Mouse (Mus musculus) myocyte (in vitro differentiated cells): ENCODE data around the gene Hsd17b6. TPM values are rescaled to one million over a fixed set of nuclear protein-coding genes. Genes with fewer than 3 reads are reported as not detected.

ENCODE experiments used
- H3K27me3 ChIP-seq: one replicate; pipeline ENCODE4 v1.6.1; 2011; ENCODE audit not compliant: control insufficient read depth, insufficient read depth, insufficient read length
- H3K36me3 ChIP-seq: one replicate; pipeline ENCODE4 v1.6.1; 2011; ENCODE audit not compliant: control insufficient read depth, insufficient read depth
- H3K4me2 ChIP-seq: one replicate; pipeline ENCODE4 v1.6.1; 2011; ENCODE audit warnings: low read depth, control low read depth
- H3K4me3 ChIP-seq: one replicate; pipeline ENCODE4 v1.5.1; 2011; ENCODE audit warnings: mild to moderate bottlenecking, control low read depth, moderate library complexity
- H3K79me2 ChIP-seq: one replicate; pipeline ENCODE4 v1.6.1; 2011; ENCODE audit not compliant: control insufficient read depth, insufficient read depth
- H3ac ChIP-seq: one replicate; pipeline ENCODE4 v1.6.1; 2011; ENCODE audit not compliant: control insufficient read depth, insufficient read length
- CEBPB ChIP-seq: IDR thresholded peaks from 2 replicates; pipeline ENCODE4 v1.6.1; 2011; ENCODE audit warnings: mild to moderate bottlenecking, moderate library complexity; ENCODE audit not compliant: poor library complexity, insufficient read depth, severe bottlenecking
- E2F4 ChIP-seq: IDR thresholded peaks from one replicate; pipeline ENCODE4 v1.6.1; 2011; ENCODE audit warnings: mild to moderate bottlenecking, control low read depth, moderate library complexity; ENCODE audit not compliant: insufficient read depth
- MAX ChIP-seq: IDR thresholded peaks from one replicate; pipeline ENCODE4 v1.6.1; 2011; ENCODE audit warnings: low read depth, mild to moderate bottlenecking, control low read depth
- MYOD1 ChIP-seq, 3 experiments: IDR thresholded peaks; one replicate each; pipeline ENCODE4 v1.6.1; 2011; ENCODE audit warnings: control low read depth in 2 of 3, low read depth in 2 of 3, mild to moderate bottlenecking in 2 of 3, moderate library complexity in 1 of 3; ENCODE audit not compliant: insufficient read length in 2 of 3, control insufficient read depth in 1 of 3
- MYOG ChIP-seq, 3 experiments: IDR thresholded peaks; one replicate each; pipeline ENCODE4 v1.6.1; 2011; ENCODE audit warnings: control low read depth in 2 of 3, low read depth in 2 of 3, mild to moderate bottlenecking in 2 of 3; ENCODE audit not compliant: insufficient read length in 2 of 3, control insufficient read depth in 1 of 3, insufficient read depth in 1 of 3
- POLR2A ChIP-seq: IDR thresholded peaks from one replicate; pipeline ENCODE4 v1.6.1; 2011; ENCODE audit warnings: low read depth, mild to moderate bottlenecking, control low read depth, moderate library complexity; ENCODE audit not compliant: insufficient read length
- POLR2AphosphoS2 ChIP-seq: IDR thresholded peaks from one replicate; pipeline ENCODE4 v1.6.1; 2011; ENCODE audit warnings: low read depth, control low read depth; ENCODE audit not compliant: insufficient read length
- REST ChIP-seq: IDR thresholded peaks from one replicate; pipeline ENCODE4 v1.6.1; 2011; ENCODE audit warnings: mild to moderate bottlenecking, control low read depth, moderate library complexity; ENCODE audit not compliant: insufficient read depth, insufficient read length
- SRF ChIP-seq: IDR thresholded peaks from one replicate; pipeline ENCODE4 v1.6.1; 2011; ENCODE audit warnings: low read depth; ENCODE audit not compliant: control insufficient read depth, insufficient read length
- TCF12 ChIP-seq: IDR thresholded peaks from one replicate; pipeline ENCODE4 v1.6.1; 2011; ENCODE audit warnings: mild to moderate bottlenecking, control low read depth; ENCODE audit not compliant: poor library complexity, insufficient read depth, severe bottlenecking
- TCF3 ChIP-seq: IDR thresholded peaks from one replicate; pipeline ENCODE4 v1.6.1; 2011; ENCODE audit warnings: low read depth, control low read depth; ENCODE audit not compliant: insufficient read length
- USF1 ChIP-seq: IDR thresholded peaks from one replicate; pipeline ENCODE4 v1.6.1; 2011; ENCODE audit warnings: low read depth, mild to moderate bottlenecking, control low read depth, moderate library complexity
- polyA plus RNA-seq: library from polyadenylated mRNA; unstranded; fragments of >200 nt; fragmentation: generic; extraction: Trizol; gene quantifications from one replicate; pipeline ENCODE4 v1.2.1, GENCODE M21; 2012; ENCODE audit warnings: missing spikeins

The Hsd17b6 gene
- polyA plus RNA-seq, 1 experiment = not detected

DNA sequence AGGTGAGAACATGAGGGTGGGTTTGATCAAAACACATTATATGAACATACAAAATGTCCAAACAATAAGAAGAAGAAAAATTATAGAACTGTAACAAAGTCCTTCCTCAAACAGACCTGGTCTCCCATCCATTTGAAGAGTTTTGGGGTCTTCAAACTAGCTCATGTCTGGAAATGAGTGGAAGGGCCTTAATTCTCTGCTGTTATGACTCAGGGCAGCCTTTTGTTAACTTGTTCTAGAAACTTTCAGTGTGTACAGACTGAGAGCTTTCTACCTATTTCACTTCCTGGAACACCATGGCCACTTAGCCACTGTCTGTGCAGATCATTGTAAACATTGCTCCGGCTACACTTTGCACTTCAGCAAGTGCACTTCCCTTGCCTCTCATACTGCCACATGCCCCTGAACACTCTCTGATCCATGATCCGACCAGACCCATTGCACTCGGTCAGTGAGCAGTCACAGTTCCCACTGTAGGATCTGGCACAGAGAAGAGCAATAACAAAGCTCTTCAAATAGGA, 4.1 kb downstream of the Hsd17b6 start:
- H3ac ChIP-seq = no peak overlapping the region
- no peaks in the 10 kb centered on the region for H3K36me3 ChIP-seq
- H3K4me3 ChIP-seq = no peak overlapping the region
- no peaks in the 10 kb centered on the region for H3K79me2 ChIP-seq
- H3K27me3 ChIP-seq = peaks cover 8% of the 10 kb centered on the region
- TF ChIP-seq USF1 (no peak), MAX (no peak), POLR2AphosphoS2 (no peak), TCF12 (no peak), SRF (no peak), REST (no peak), MYOG (IDR thresholded peaks at IDR 0.05; ENCODE audit: control insufficient read depth in 1 of 3, insufficient read depth in 1 of 3, insufficient read length in 2 of 3, low read depth in 2 of 3) (no peak), TCF3 (no peak), MYOD1 (IDR thresholded peaks at IDR 0.05; ENCODE audit: control insufficient read depth in 1 of 3, insufficient read length in 2 of 3, low read depth in 2 of 3) (no peak), E2F4 (no peak)
- no peak overlapping the region for H3K4me2 ChIP-seq

DNA sequence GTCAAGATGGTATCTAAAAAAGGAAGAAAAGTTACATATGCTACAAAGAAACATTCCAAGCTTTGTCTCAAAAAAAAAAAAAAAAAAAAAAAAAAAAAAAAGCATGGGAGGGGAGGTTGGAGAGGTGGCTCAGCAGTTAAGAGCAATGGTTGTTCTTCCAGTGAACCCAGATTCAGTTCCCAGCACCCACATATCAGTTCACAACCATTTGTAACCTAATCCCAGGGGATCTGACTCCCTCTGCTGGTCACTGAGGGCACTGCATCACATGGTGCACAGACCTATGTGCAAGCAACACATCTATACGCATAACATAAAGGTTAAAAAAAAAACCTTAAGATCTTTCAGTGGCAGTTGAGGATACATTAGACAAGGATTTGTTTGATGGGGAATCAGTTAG, 9.2 kb downstream of the Hsd17b6 start:
- peaks cover 12% of the 10 kb centered on the region for H3K27me3 ChIP-seq
- H3K36me3 ChIP-seq = no peaks in the 10 kb centered on the region
- H3K79me2 ChIP-seq = no peaks in the 10 kb centered on the region
- TF ChIP-seq TCF3 (no peak), USF1 (no peak), MYOD1 (IDR thresholded peaks at IDR 0.05; ENCODE audit: control insufficient read depth in 1 of 3, insufficient read length in 2 of 3, low read depth in 2 of 3) (no peak)
- no peak overlapping the region for H3ac ChIP-seq
- no peak overlapping the region for H3K4me2 ChIP-seq
- H3K4me3 ChIP-seq = no peak overlapping the region

DNA sequence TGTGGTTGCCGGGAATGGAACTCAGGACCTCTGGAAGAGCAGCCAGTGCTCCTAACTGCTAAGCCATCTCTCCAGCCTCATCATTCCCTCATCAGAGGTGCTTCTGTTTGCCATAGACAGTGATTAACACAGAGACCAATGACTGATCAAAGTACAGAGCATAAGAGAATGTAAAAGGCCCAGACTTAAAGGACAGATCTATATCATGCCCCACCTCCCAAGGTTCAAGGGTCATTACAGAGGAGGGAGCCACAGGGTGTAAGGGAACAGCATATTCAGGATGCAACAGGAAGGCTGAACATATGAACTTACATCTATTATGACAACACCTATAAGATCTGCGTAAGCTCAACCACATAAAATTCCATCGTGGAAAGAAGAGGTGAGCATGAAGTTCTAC, 10.7 kb downstream of the Hsd17b6 start:
- H3K27me3 ChIP-seq = peaks cover 12% of the 10 kb centered on the region
- TF ChIP-seq TCF12 = no peak
- TF ChIP-seq POLR2A = no peak
- no peak for TF ChIP-seq POLR2AphosphoS2
- TF ChIP-seq MYOD1 (IDR thresholded peaks at IDR 0.05; ENCODE audit: control insufficient read depth in 1 of 3, insufficient read length in 2 of 3, low read depth in 2 of 3) = no peak
- no peak for TF ChIP-seq TCF3
- no peak for TF ChIP-seq USF1
- H3K36me3 ChIP-seq = no peaks in the 10 kb centered on the region
- H3K4me2 ChIP-seq = no peak overlapping the region
- H3K4me3 ChIP-seq = no peak overlapping the region
- no peak overlapping the region for H3ac ChIP-seq
- no peaks in the 10 kb centered on the region for H3K79me2 ChIP-seq

DNA sequence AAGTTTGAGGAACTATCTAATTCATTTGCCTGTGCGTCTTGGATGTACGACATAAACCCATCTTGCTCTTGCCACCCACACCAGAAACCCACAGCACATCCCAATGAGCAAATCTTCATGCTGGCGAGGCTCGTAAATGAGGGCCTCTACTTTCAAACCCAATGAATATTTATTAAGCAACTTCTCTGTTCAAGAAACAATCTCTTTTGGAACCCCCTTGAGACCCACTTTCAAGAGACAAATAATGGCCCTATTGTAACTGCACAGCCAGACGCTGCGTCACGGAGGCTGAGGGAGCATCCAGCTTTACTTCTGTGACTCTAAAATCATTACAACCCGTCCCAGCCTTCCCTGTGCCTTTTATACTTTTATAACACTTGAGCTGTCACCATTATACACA, 21.8 kb downstream of the Hsd17b6 start:
- H3K36me3 ChIP-seq = no peaks in the 10 kb centered on the region
- H3ac ChIP-seq = no peak overlapping the region
- no peak overlapping the region for H3K4me2 ChIP-seq
- no peaks in the 10 kb centered on the region for H3K79me2 ChIP-seq
- TF ChIP-seq E2F4 (no peak), TCF12 (no peak), MYOD1 (IDR thresholded peaks at IDR 0.05; ENCODE audit: control insufficient read depth in 1 of 3, insufficient read length in 2 of 3, low read depth in 2 of 3) (no peak), REST (no peak), MAX (no peak), POLR2AphosphoS2 (no peak), USF1 (no peak), TCF3 (no peak), MYOG (IDR thresholded peaks at IDR 0.05; ENCODE audit: control insufficient read depth in 1 of 3, insufficient read depth in 1 of 3, insufficient read length in 2 of 3, low read depth in 2 of 3) (no peak), CEBPB (no peak), SRF (no peak), POLR2A (no peak)
- no peak overlapping the region for H3K4me3 ChIP-seq
- peaks cover 14% of the 10 kb centered on the region for H3K27me3 ChIP-seq

DNA sequence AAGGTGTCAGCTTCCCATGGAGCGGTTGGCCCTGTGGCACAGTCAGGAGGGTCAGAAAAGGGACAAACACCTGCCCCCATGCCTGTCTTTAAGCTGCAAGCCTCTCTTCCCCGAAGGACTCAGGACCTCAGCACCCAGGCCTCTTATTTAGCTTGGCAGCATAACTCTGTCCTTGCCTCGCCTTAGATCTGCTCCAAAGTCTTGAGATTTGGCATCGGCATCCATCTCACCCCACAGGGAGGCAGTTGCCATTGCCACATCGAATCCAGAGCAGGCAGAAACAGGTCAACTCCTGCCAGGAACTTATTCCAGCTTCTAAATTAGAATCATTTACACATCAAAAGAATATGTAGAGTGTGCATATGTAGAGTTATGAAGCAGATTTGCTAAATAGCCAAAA, 22.8 kb downstream of the Hsd17b6 start:
- Histone ChIP-seq H3K79me2 (no peaks in the 10 kb centered on the region), H3K4me3 (no peak overlapping the region), H3K36me3 (no peaks in the 10 kb centered on the region), H3ac (no peak overlapping the region), H3K4me2 (no peak overlapping the region), H3K27me3 (peaks cover 16% of the 10 kb centered on the region)
- no peak for TF ChIP-seq MYOG (IDR thresholded peaks at IDR 0.05; ENCODE audit: control insufficient read depth in 1 of 3, insufficient read depth in 1 of 3, insufficient read length in 2 of 3, low read depth in 2 of 3)
- TF ChIP-seq SRF = no peak
- no peak for TF ChIP-seq E2F4
- no peak for TF ChIP-seq CEBPB
- no peak for TF ChIP-seq TCF3
- no peak for TF ChIP-seq POLR2AphosphoS2
- no peak for TF ChIP-seq MAX
- TF ChIP-seq TCF12 = no peak
- no peak for TF ChIP-seq REST
- TF ChIP-seq USF1 = no peak
- TF ChIP-seq POLR2A = no peak
- TF ChIP-seq MYOD1 (IDR thresholded peaks at IDR 0.05; ENCODE audit: control insufficient read depth in 1 of 3, insufficient read length in 2 of 3, low read depth in 2 of 3) = no peak
